Mouse (Mus musculus): ENCODE measurements around the gene Rbm20. TPM values are rescaled to one million over a fixed set of nuclear protein-coding genes. Genes with fewer than 3 reads are reported as not detected.

The Rbm20 gene
- total and polyA plus RNA-seq, 2 experiments from 2014 or later = 0.86 to 1.9 TPM

- ATAC-seq (no peak), DNase-seq (ENCODE audit: low spot score) (no peak)
- no peaks in the 10 kb centered on the region for H3K4me1 ChIP-seq (ENCODE audit: insufficient read depth, low read length)
- no peak for TF ChIP-seq CTCF (IDR thresholded peaks at IDR 0.05; ENCODE audit: low read depth)
- 52% methylated on average over 1 of the region's 1 CpGs for WGBS
- no peak overlapping the region for H3K4me3 ChIP-seq (ENCODE audit: low read length)
- H3K36me3 ChIP-seq (ENCODE audit: insufficient read depth, low read length) = no peaks in the 10 kb centered on the region
- no peaks in the 10 kb centered on the region for H3K27me3 ChIP-seq (ENCODE audit: insufficient read depth, low read length)
- H3K9ac ChIP-seq (replicated peaks; ENCODE audit: low read length) = no peak overlapping the region
- H3K9me3 ChIP-seq (ENCODE audit: low read length) = no peaks in the 10 kb centered on the region
- H3K4me2 ChIP-seq (ENCODE audit: low read depth, low read length) = no peak overlapping the region
- no peak overlapping the region for H3K27ac ChIP-seq
These were observed 200.7 kb downstream of the Rbm20 start for GRCm38 (mm10) chr19:53877779-53878178.

GRCm38 (mm10) chr19:53880460-53880859 lies 203.4 kb downstream of the Rbm20 start:
- no peak overlapping the region for H3K4me3 ChIP-seq (ENCODE audit: low read length)
- H3K9ac ChIP-seq (replicated peaks; ENCODE audit: low read length) = no peak overlapping the region
- no peaks in the 10 kb centered on the region for H3K4me1 ChIP-seq (ENCODE audit: insufficient read depth, low read length)
- TF ChIP-seq CTCF (IDR thresholded peaks at IDR 0.05; ENCODE audit: low read depth) = no peak
- H3K27ac ChIP-seq = no peak overlapping the region
- no peak for DNase-seq (ENCODE audit: low spot score)
- H3K27me3 ChIP-seq (ENCODE audit: insufficient read depth, low read length) = no peaks in the 10 kb centered on the region
- H3K9me3 ChIP-seq (ENCODE audit: low read length) = no peaks in the 10 kb centered on the region
- 97% methylated on average over 1 of the region's 1 CpGs for WGBS
- H3K36me3 ChIP-seq (ENCODE audit: insufficient read depth, low read length) = no peaks in the 10 kb centered on the region
- no peak overlapping the region for H3K4me2 ChIP-seq (ENCODE audit: low read depth, low read length)
- ATAC-seq = no peak

GRCm38 (mm10) chr19:53881786-53882185 lies 204.7 kb downstream of the Rbm20 start:
- ATAC-seq = no peak
- Histone ChIP-seq H3K9me3 (ENCODE audit: low read length) (no peaks in the 10 kb centered on the region), H3K27ac (no peak overlapping the region)

GRCm38 (mm10) chr19:53885450-53885849 lies 208.3 kb downstream of the Rbm20 start:
- H3K9ac ChIP-seq (replicated peaks; ENCODE audit: low read length) = no peak overlapping the region
- no peak overlapping the region for H3K4me2 ChIP-seq (ENCODE audit: low read depth, low read length)
- H3K36me3 ChIP-seq (ENCODE audit: insufficient read depth, low read length) = no peaks in the 10 kb centered on the region
- no peaks in the 10 kb centered on the region for H3K27me3 ChIP-seq (ENCODE audit: insufficient read depth, low read length)
- WGBS = 34% methylated on average over 10 of the region's 10 CpGs
- no peaks in the 10 kb centered on the region for H3K4me1 ChIP-seq (ENCODE audit: insufficient read depth, low read length)
- no peak overlapping the region for H3K4me3 ChIP-seq (ENCODE audit: low read length)
- no peaks in the 10 kb centered on the region for H3K9me3 ChIP-seq (ENCODE audit: low read length)
- no peak for ATAC-seq
- H3K27ac ChIP-seq = no peak overlapping the region
- DNase-seq (ENCODE audit: low spot score) = no peak
- no peak for TF ChIP-seq CTCF (IDR thresholded peaks at IDR 0.05; ENCODE audit: low read depth)

More at GRCm38 (mm10) chr19:53881786-53882185, 204.7 kb downstream of the Rbm20 start:
- H3K4me1 ChIP-seq (ENCODE audit: insufficient read depth, low read length) = no peaks in the 10 kb centered on the region
- WGBS = 50% methylated on average over 5 of the region's 5 CpGs
- no peak overlapping the region for H3K9ac ChIP-seq (replicated peaks; ENCODE audit: low read length)
- no peaks in the 10 kb centered on the region for H3K27me3 ChIP-seq (ENCODE audit: insufficient read depth, low read length)
- H3K4me2 ChIP-seq (ENCODE audit: low read depth, low read length) = no peak overlapping the region
- DNase-seq (ENCODE audit: low spot score) = no peak
- H3K4me3 ChIP-seq (ENCODE audit: low read length) = no peak overlapping the region
- H3K36me3 ChIP-seq (ENCODE audit: insufficient read depth, low read length) = no peaks in the 10 kb centered on the region
- TF ChIP-seq CTCF (IDR thresholded peaks at IDR 0.05; ENCODE audit: low read depth) = no peak

- no peaks in the 10 kb centered on the region for H3K9me3 ChIP-seq (ENCODE audit: low read length)
- H3K4me1 ChIP-seq (ENCODE audit: insufficient read depth, low read length) = no peaks in the 10 kb centered on the region
- H3K27me3 ChIP-seq (ENCODE audit: insufficient read depth, low read length) = no peaks in the 10 kb centered on the region
- H3K36me3 ChIP-seq (ENCODE audit: insufficient read depth, low read length) = no peaks in the 10 kb centered on the region
- no peak overlapping the region for H3K4me3 ChIP-seq (ENCODE audit: low read length)
- 85% methylated on average over 10 of the region's 10 CpGs for WGBS
- ATAC-seq (no peak), DNase-seq (ENCODE audit: low spot score) (no peak)
- H3K4me2 ChIP-seq (ENCODE audit: low read depth, low read length) = no peak overlapping the region
- no peak for TF ChIP-seq CTCF (IDR thresholded peaks at IDR 0.05; ENCODE audit: low read depth)
- H3K9ac ChIP-seq (replicated peaks; ENCODE audit: low read length) = no peak overlapping the region
- H3K27ac ChIP-seq = no peak overlapping the region
These were observed 209.7 kb downstream of the Rbm20 start for GRCm38 (mm10) chr19:53886576-53887370.

- DNase-seq (ENCODE audit: low spot score) (no peak), ATAC-seq (no peak)
- Histone ChIP-seq H3K4me3 (ENCODE audit: low read length) (no peak overlapping the region), H3K27me3 (ENCODE audit: insufficient read depth, low read length) (no peaks in the 10 kb centered on the region), H3K9me3 (ENCODE audit: low read length) (no peaks in the 10 kb centered on the region), H3K4me2 (ENCODE audit: low read depth, low read length) (no peak overlapping the region), H3K36me3 (ENCODE audit: insufficient read depth, low read length) (no peaks in the 10 kb centered on the region), H3K4me1 (ENCODE audit: insufficient read depth, low read length) (no peaks in the 10 kb centered on the region), H3K9ac (replicated peaks; ENCODE audit: low read length) (no peak overlapping the region), H3K27ac (no peak overlapping the region)
- WGBS = 92% methylated on average over 3 of the region's 3 CpGs
- no peak for TF ChIP-seq CTCF (IDR thresholded peaks at IDR 0.05; ENCODE audit: low read depth)
These were observed 210.7 kb downstream of the Rbm20 start for GRCm38 (mm10) chr19:53887822-53888221.

GRCm38 (mm10) chr19:53888331-53888730 lies 211.2 kb downstream of the Rbm20 start:
- ATAC-seq = no peak
- Histone ChIP-seq H3K27ac (no peak overlapping the region), H3K4me1 (ENCODE audit: insufficient read depth, low read length) (no peaks in the 10 kb centered on the region), H3K36me3 (ENCODE audit: insufficient read depth, low read length) (no peaks in the 10 kb centered on the region), H3K9me3 (ENCODE audit: low read length) (no peaks in the 10 kb centered on the region), H3K4me3 (ENCODE audit: low read length) (no peak overlapping the region), H3K27me3 (ENCODE audit: insufficient read depth, low read length) (no peaks in the 10 kb centered on the region), H3K4me2 (ENCODE audit: low read depth, low read length) (no peak overlapping the region), H3K9ac (replicated peaks; ENCODE audit: low read length) (no peak overlapping the region)
- no peak for DNase-seq (ENCODE audit: low spot score)
- no peak for TF ChIP-seq CTCF (IDR thresholded peaks at IDR 0.05; ENCODE audit: low read depth)
- WGBS = 86% methylated on average over 9 of the region's 9 CpGs
